Mouse (Mus musculus): ENCODE data around the gene Gnai2. TPM values are rescaled to one million over a fixed set of nuclear protein-coding genes. Genes with fewer than 3 reads are reported as not detected.
A peak's percentile ranks its signal among the peaks of the same experiment; 100 is the strongest.

Gene Gnai2
- polyA plus RNA-seq, 1 experiment from 2014 or later = 308 TPM

- no peaks in the 10 kb centered on the region for H3K36me3 ChIP-seq (ENCODE audit: control insufficient read depth, insufficient read depth, low read length)
- H3K4me2 ChIP-seq (ENCODE audit: low read depth, low read length) = peak overlapping the region; percentile 41
- peak overlapping the region; percentile 47 for H3K9ac ChIP-seq (ENCODE audit: low read length)
- no peaks in the 10 kb centered on the region for H3K9me3 ChIP-seq (replicated peaks; ENCODE audit: control insufficient read depth, low read length)
- 22% methylated on average over 14 of the region's 14 CpGs for WGBS
- H3K27me3 ChIP-seq (ENCODE audit: control insufficient read depth, insufficient read depth, low read length) = no peaks in the 10 kb centered on the region
- no peak overlapping the region; the same call in 1 of the 2 replicates for H3K4me3 ChIP-seq (replicated peaks; ENCODE audit: low read length)
- no peak for ATAC-seq (ENCODE audit: insufficient read depth, low FRiP score)
- peak overlapping the region; percentile 80 for H3K27ac ChIP-seq (ENCODE audit: low read length)
- peaks cover 69% of the 10 kb centered on the region for H3K4me1 ChIP-seq (ENCODE audit: control insufficient read depth, insufficient read depth, low read length)
Observed at GRCm38 (mm10) chr9:107629901-107630425, 5.2 kb downstream of the Gnai2 start.

- Histone ChIP-seq H3K27me3 (ENCODE audit: control insufficient read depth, insufficient read depth, low read length) (no peaks in the 10 kb centered on the region), H3K4me3 (replicated peaks; ENCODE audit: low read length) (no peak overlapping the region), H3K4me1 (ENCODE audit: control insufficient read depth, insufficient read depth, low read length) (peaks cover 75% of the 10 kb centered on the region), H3K9ac (ENCODE audit: low read length) (peak overlapping the region; percentile 47), H3K9me3 (replicated peaks; ENCODE audit: control insufficient read depth, low read length) (no peaks in the 10 kb centered on the region), H3K4me2 (ENCODE audit: low read depth, low read length) (peak overlapping the region; percentile 41; the same call in 1 of the 2 replicates), H3K36me3 (ENCODE audit: control insufficient read depth, insufficient read depth, low read length) (no peaks in the 10 kb centered on the region), H3K27ac (ENCODE audit: low read length) (peak overlapping the region; percentile 80)
- 34% methylated on average over 4 of the region's 4 CpGs for WGBS
- ATAC-seq (ENCODE audit: insufficient read depth, low FRiP score) = no peak
Observed at GRCm38 (mm10) chr9:107629411-107629730, 5.8 kb downstream of the Gnai2 start.

- Histone ChIP-seq H3K27ac (ENCODE audit: low read length) (peak overlapping the region; percentile 80), H3K4me1 (ENCODE audit: control insufficient read depth, insufficient read depth, low read length) (peaks cover 79% of the 10 kb centered on the region), H3K4me3 (replicated peaks; ENCODE audit: low read length) (no peak overlapping the region), H3K27me3 (ENCODE audit: control insufficient read depth, insufficient read depth, low read length) (no peaks in the 10 kb centered on the region), H3K9ac (ENCODE audit: low read length) (peak overlapping the region; percentile 48), H3K9me3 (replicated peaks; ENCODE audit: control insufficient read depth, low read length) (no peaks in the 10 kb centered on the region), H3K4me2 (ENCODE audit: low read depth, low read length) (peak overlapping the region; percentile 41), H3K36me3 (ENCODE audit: control insufficient read depth, insufficient read depth, low read length) (0 out of 2 replicates have a peak, but pooled peaks cover 2% of the 10 kb centered on the region)
- WGBS = 52% methylated on average over 15 of the region's 15 CpGs
- no peak for ATAC-seq (ENCODE audit: insufficient read depth, low FRiP score)
Observed at GRCm38 (mm10) chr9:107628721-107629410, 6.3 kb downstream of the Gnai2 start.

- Histone ChIP-seq H3K9ac (ENCODE audit: low read length) (peak overlapping the region; percentile 70; the same call in 1 of the 2 replicates), H3K36me3 (ENCODE audit: control insufficient read depth, insufficient read depth, low read length) (0 out of 2 replicates have a peak, but pooled peaks cover 2% of the 10 kb centered on the region), H3K4me1 (ENCODE audit: control insufficient read depth, insufficient read depth, low read length) (peaks cover 75% of the 10 kb centered on the region), H3K27ac (ENCODE audit: low read length) (peak overlapping the region; percentile 80), H3K4me3 (replicated peaks; ENCODE audit: low read length) (no peak overlapping the region), H3K9me3 (replicated peaks; ENCODE audit: control insufficient read depth, low read length) (no peaks in the 10 kb centered on the region), H3K27me3 (ENCODE audit: control insufficient read depth, insufficient read depth, low read length) (no peaks in the 10 kb centered on the region), H3K4me2 (ENCODE audit: low read depth, low read length) (peak overlapping the region; percentile 41; the same call in 1 of the 2 replicates)
- 42% methylated on average over 20 of the region's 20 CpGs for WGBS
- no peak for ATAC-seq (ENCODE audit: insufficient read depth, low FRiP score)
Observed at GRCm38 (mm10) chr9:107627387-107628255, 7.5 kb downstream of the Gnai2 start.

- WGBS = 6% methylated on average over 2 of the region's 2 CpGs
- peaks cover 67% of the 10 kb centered on the region for H3K4me1 ChIP-seq (ENCODE audit: control insufficient read depth, insufficient read depth, low read length)
- peak; percentile 62 for ATAC-seq (ENCODE audit: insufficient read depth, low FRiP score)
- H3K27ac ChIP-seq (ENCODE audit: low read length) = peak overlapping the region; percentile 80
- no peaks in the 10 kb centered on the region for H3K27me3 ChIP-seq (ENCODE audit: control insufficient read depth, insufficient read depth, low read length)
- peak overlapping the region; percentile 70 for H3K9ac ChIP-seq (ENCODE audit: low read length)
- 0 out of 2 replicates have a peak, but pooled peaks cover 2% of the 10 kb centered on the region for H3K36me3 ChIP-seq (ENCODE audit: control insufficient read depth, insufficient read depth, low read length)
- H3K9me3 ChIP-seq (replicated peaks; ENCODE audit: control insufficient read depth, low read length) = no peaks in the 10 kb centered on the region
- peak overlapping the region; percentile 23 for H3K4me2 ChIP-seq (ENCODE audit: low read depth, low read length)
- H3K4me3 ChIP-seq (replicated peaks; ENCODE audit: low read length) = no peak overlapping the region
Observed at GRCm38 (mm10) chr9:107626844-107627277, 8.3 kb downstream of the Gnai2 start.

- 0 out of 2 replicates have a peak, but pooled peaks cover 2% of the 10 kb centered on the region for H3K36me3 ChIP-seq (ENCODE audit: control insufficient read depth, insufficient read depth, low read length)
- no peaks in the 10 kb centered on the region for H3K9me3 ChIP-seq (replicated peaks; ENCODE audit: control insufficient read depth, low read length)
- H3K27ac ChIP-seq (ENCODE audit: low read length) = peak overlapping the region; percentile 80
- ATAC-seq (ENCODE audit: insufficient read depth, low FRiP score) = peak; percentile 12
- peaks cover 64% of the 10 kb centered on the region for H3K4me1 ChIP-seq (ENCODE audit: control insufficient read depth, insufficient read depth, low read length)
- H3K27me3 ChIP-seq (ENCODE audit: control insufficient read depth, insufficient read depth, low read length) = no peaks in the 10 kb centered on the region
- WGBS = 31% methylated on average over 14 of the region's 15 CpGs
- no peak overlapping the region for H3K4me3 ChIP-seq (replicated peaks; ENCODE audit: low read length)
- peak overlapping the region; percentile 23 for H3K4me2 ChIP-seq (ENCODE audit: low read depth, low read length)
- H3K9ac ChIP-seq (ENCODE audit: low read length) = peak overlapping the region; percentile 70
Observed at GRCm38 (mm10) chr9:107626158-107626843, 8.9 kb downstream of the Gnai2 start.

- 90% methylated on average over 12 of the region's 12 CpGs for whole genome bisulfite sequencing
- H3K27me3 ChIP-seq (ENCODE audit: control insufficient read depth, insufficient read depth, low read length) = no peaks in the 10 kb centered on the region
- peak overlapping the region; percentile 28; the same call in 1 of the 2 replicates for H3K9ac ChIP-seq (ENCODE audit: low read length)
Observed at GRCm38 (mm10) chr9:107625351-107626128, 9.6 kb downstream of the Gnai2 start.

GRCm38 (mm10) chr9:107624951-107625350 is 10.2 kb downstream of the Gnai2 start:
- Histone ChIP-seq H3K36me3 (ENCODE audit: control insufficient read depth, insufficient read depth, low read length) (peaks cover 5% of the 10 kb centered on the region; the same call in 1 of the 2 replicates), H3K27me3 (ENCODE audit: control insufficient read depth, insufficient read depth, low read length) (no peaks in the 10 kb centered on the region), H3K9me3 (replicated peaks; ENCODE audit: control insufficient read depth, low read length) (no peaks in the 10 kb centered on the region), H3K4me2 (ENCODE audit: low read depth, low read length) (peak overlapping the region; percentile 12; the same call in 1 of the 2 replicates), H3K9ac (ENCODE audit: low read length) (peak overlapping the region; percentile 28; the same call in 1 of the 2 replicates), H3K4me1 (ENCODE audit: control insufficient read depth, insufficient read depth, low read length) (peaks cover 62% of the 10 kb centered on the region), H3K27ac (ENCODE audit: low read length) (peak overlapping the region; percentile 80), H3K4me3 (replicated peaks; ENCODE audit: low read length) (no peak overlapping the region)
- 92% methylated on average over 3 of the region's 3 CpGs for WGBS
- no peak for ATAC-seq (ENCODE audit: insufficient read depth, low FRiP score)

More at GRCm38 (mm10) chr9:107625351-107626128, 9.6 kb downstream of the Gnai2 start:
- Histone ChIP-seq H3K9me3 (replicated peaks; ENCODE audit: control insufficient read depth, low read length) (no peaks in the 10 kb centered on the region), H3K27ac (ENCODE audit: low read length) (peak overlapping the region; percentile 80), H3K4me2 (ENCODE audit: low read depth, low read length) (no peak overlapping the region), H3K36me3 (ENCODE audit: control insufficient read depth, insufficient read depth, low read length) (0 out of 2 replicates have a peak, but pooled peaks cover 2% of the 10 kb centered on the region), H3K4me1 (ENCODE audit: control insufficient read depth, insufficient read depth, low read length) (peaks cover 62% of the 10 kb centered on the region), H3K4me3 (replicated peaks; ENCODE audit: low read length) (no peak overlapping the region)
- no peak for ATAC-seq (ENCODE audit: insufficient read depth, low FRiP score)

Data from stomach, embryonic 16.5 days (tissue).